Mouse (Mus musculus) spleen, adult 2 months (tissue): ENCODE results near the gene Cecr2. TPM values are rescaled to one million over a fixed set of nuclear protein-coding genes. Genes with fewer than 3 reads are reported as not detected.

Experiments
- DNase-seq, 2 experiments: peaks; one replicate each; pipeline versions ENCODE4 v3.0.0 to v3.0.0-alpha.2; 2012 to 2021; ENCODE audit warnings: low spot score in 2 of 2, low read depth in 1 of 2
- H3K27ac ChIP-seq: fragments of 200-500 bp; 2 replicates; pipeline ENCODE4 v1.5.1; 2012; ENCODE audit warnings: low read length, inconsistent platforms; ENCODE audit not compliant: insufficient read depth
- H3K27me3 ChIP-seq: fragments of 200-500 bp; 2 replicates; pipeline ENCODE4 v1.6.1; 2012; ENCODE audit warnings: mild to moderate bottlenecking, moderate library complexity, low read length, inconsistent platforms; ENCODE audit not compliant: control insufficient read depth, insufficient read depth
- H3K36me3 ChIP-seq: fragments of 200-500 bp; 2 replicates; pipeline ENCODE4 v1.6.1; 2012; ENCODE audit warnings: mild to moderate bottlenecking, low read length, inconsistent platforms; ENCODE audit not compliant: control insufficient read depth, insufficient read depth
- H3K4me1 ChIP-seq: fragments of 200-500 bp; 2 replicates; pipeline ENCODE4 v1.6.1; 2011; ENCODE audit warnings: inconsistent platforms; ENCODE audit not compliant: control insufficient read depth, insufficient read depth, insufficient read length
- H3K4me3 ChIP-seq: fragments of 200-500 bp; 2 replicates; pipeline ENCODE4 v1.5.1; 2011; ENCODE audit warnings: mild to moderate bottlenecking, inconsistent platforms; ENCODE audit not compliant: insufficient read depth, insufficient read length; ENCODE audit errors: extremely low read depth
- CTCF ChIP-seq: fragments of 200-500 bp; IDR thresholded peaks from 2 replicates; pipeline ENCODE4 v1.5.1; 2011; ENCODE audit warnings: mild to moderate bottlenecking, inconsistent platforms; ENCODE audit not compliant: insufficient read depth, insufficient read length, insufficient replicate concordance; ENCODE audit errors: extremely low read depth
- POLR2A ChIP-seq: fragments of 200-500 bp; IDR thresholded peaks from 2 replicates; pipeline ENCODE4 v1.6.1; 2011; ENCODE audit warnings: low read depth, low read length, inconsistent platforms
- WGBS: fragments of 180-500 bp; shearing (Covaris S2); methylation state at CpG from one replicate; pipeline ENCODE4 v1.1.7; 2018; 5-methylcytosine and 5-hydroxymethylcytosine counted together
- polyA plus RNA-seq: library from polyadenylated mRNA; depleted of rRNA; stranded (reverse); fragments of >200 nt; gene quantifications from 2 replicates; pipeline ENCODE4 v1.2.3, GENCODE M21; 2012

Gene Cecr2
- polyA plus RNA-seq, 1 experiment = 9.1 TPM

- Histone ChIP-seq H3K36me3 (no peaks in the 10 kb centered on the region), H3K4me1 (no peaks in the 10 kb centered on the region), H3K27ac (no peak overlapping the region), H3K4me3 (no peak overlapping the region), H3K27me3 (no peaks in the 10 kb centered on the region)
- TF ChIP-seq POLR2A = no peak
- TF ChIP-seq CTCF = no peak
- WGBS = 81% methylated on average over 3 of the region's 3 CpGs
- DNase-seq = no peak
Measured at GRCm38 (mm10) chr6:120778226-120778625, 112.1 kb downstream of the Cecr2 start.

DNA sequence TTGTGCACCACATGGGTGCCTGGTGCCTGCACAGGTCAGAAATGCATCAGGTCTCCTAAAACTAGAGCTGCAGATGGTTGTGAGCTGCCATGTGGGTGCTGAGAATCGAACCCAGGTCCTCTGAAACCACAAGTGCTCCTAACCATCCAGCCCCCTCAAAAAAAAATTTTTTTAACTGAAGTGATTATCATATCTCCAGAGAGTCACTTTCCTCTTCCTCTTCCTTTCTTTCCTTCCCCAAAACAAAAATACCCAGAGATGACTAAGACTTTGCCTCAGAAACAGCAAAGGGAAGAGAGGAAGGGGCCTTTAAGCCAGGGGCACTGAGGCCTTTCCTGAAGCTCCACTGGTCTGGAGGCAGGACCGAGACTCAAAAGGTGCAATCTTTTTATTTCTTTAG, 116.8 kb downstream of the Cecr2 start:
- Histone ChIP-seq H3K4me3 (no peak overlapping the region), H3K27me3 (no peaks in the 10 kb centered on the region), H3K27ac (no peak overlapping the region), H3K4me1 (no peaks in the 10 kb centered on the region), H3K36me3 (no peaks in the 10 kb centered on the region)
- no peak for TF ChIP-seq POLR2A
- TF ChIP-seq CTCF = no peak
- no peak for DNase-seq
- 54% methylated on average over 2 of the region's 2 CpGs for WGBS

- Histone ChIP-seq H3K27ac (no peak overlapping the region), H3K27me3 (no peaks in the 10 kb centered on the region), H3K4me3 (no peak overlapping the region), H3K4me1 (no peaks in the 10 kb centered on the region), H3K36me3 (no peaks in the 10 kb centered on the region)
- 91% methylated on average over 7 of the region's 7 CpGs for WGBS
- no peak for TF ChIP-seq POLR2A
- TF ChIP-seq CTCF = no peak
- DNase-seq = no peak
Measured at GRCm38 (mm10) chr6:120784351-120784750, 118.2 kb downstream of the Cecr2 start.

DNA sequence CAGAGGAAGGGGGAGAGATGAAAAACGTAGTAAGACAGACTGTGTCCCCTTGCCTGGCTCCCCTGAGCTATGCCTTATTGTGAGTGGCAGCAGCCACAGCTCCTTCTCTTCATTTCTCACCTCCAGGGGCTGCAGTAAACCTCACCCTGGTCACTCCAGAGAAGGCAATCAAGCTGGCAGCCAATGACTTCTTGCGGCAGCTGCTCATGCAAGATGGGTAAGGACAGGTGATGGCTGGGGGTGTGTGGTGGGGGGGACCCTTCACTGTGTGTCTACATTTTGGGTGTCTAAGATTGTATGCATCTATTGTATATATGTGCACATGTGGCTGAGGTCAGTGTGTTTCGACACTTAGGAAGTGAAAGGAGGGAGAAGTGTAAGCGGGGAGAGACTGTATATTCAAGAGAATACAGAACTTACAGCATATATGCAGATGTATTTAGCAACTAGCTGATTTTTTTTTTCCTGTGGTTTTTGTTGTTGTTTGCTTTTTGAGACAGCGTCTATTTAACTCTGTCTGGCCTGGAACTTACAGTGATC, 122.0 kb downstream of the Cecr2 start:
- TF ChIP-seq CTCF = no peak
- no peak for TF ChIP-seq POLR2A
- Histone ChIP-seq H3K4me3 (no peak overlapping the region), H3K4me1 (no peaks in the 10 kb centered on the region), H3K27me3 (no peaks in the 10 kb centered on the region), H3K36me3 (peaks cover 8% of the 10 kb centered on the region), H3K27ac (no peak overlapping the region)
- DNase-seq = no peak
- 83% methylated on average over 5 of the region's 5 CpGs for WGBS

GRCm38 (mm10) chr6:120788904-120789303, 122.7 kb downstream of the Cecr2 start:
- no peaks in the 10 kb centered on the region for H3K4me1 ChIP-seq
- H3K27ac ChIP-seq = no peak overlapping the region
- H3K27me3 ChIP-seq = no peaks in the 10 kb centered on the region
- no peak overlapping the region for H3K4me3 ChIP-seq
- peak in 1 of 2 experiments; percentile 22 for DNase-seq
- H3K36me3 ChIP-seq = peaks cover 12% of the 10 kb centered on the region
- no peak for TF ChIP-seq CTCF
- TF ChIP-seq POLR2A = no peak

DNA sequence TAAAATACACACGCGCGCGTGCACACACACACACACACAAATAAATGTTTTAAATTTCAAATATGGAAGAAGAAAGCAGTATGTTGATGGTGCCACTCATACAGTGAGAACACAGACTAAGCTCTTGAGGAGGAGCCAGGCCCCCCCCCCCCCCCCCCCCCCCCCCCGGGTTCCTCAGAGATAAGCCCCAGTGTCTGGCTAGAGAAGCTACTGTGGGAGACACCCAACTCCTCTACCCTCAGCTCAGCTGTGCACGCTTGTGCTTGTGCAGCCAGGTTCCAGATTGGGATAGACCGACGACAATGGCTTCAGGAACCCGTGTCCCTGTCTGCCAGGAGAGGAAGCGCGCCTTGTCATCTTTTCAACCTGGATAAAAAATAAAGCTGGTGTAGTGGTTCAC, 124.0 kb downstream of the Cecr2 start:
- no peak for DNase-seq
- H3K27ac ChIP-seq = no peak overlapping the region
- 78% methylated on average over 11 of the region's 11 CpGs for WGBS
- no peaks in the 10 kb centered on the region for H3K27me3 ChIP-seq
- H3K36me3 ChIP-seq = peaks cover 18% of the 10 kb centered on the region
- H3K4me1 ChIP-seq = no peaks in the 10 kb centered on the region
- no peak overlapping the region for H3K4me3 ChIP-seq
- no peak for TF ChIP-seq CTCF
- no peak for TF ChIP-seq POLR2A

DNA sequence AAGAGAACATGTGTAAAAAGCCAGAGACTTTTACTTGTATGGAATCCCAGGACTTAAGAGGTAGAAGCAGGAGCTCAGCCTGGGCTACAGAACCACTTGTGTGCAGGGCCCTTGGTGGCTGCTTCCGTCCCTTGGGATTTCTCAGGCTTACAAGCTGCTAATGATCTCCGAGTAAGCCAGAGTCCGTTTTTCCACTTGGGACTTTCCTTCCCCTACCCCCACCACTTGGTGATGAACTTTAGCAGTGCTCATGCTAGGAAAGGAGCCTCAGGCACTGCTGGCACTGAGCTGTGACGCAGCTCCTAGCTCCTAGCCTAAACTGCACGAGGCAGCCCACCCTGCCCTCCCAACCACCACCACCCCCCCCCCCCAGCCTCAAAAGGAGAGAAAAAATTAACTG, 124.5 kb downstream of the Cecr2 start:
- TF ChIP-seq POLR2A (no peak), CTCF (no peak)
- Histone ChIP-seq H3K4me1 (no peaks in the 10 kb centered on the region), H3K27ac (no peak overlapping the region), H3K4me3 (no peak overlapping the region), H3K27me3 (no peaks in the 10 kb centered on the region), H3K36me3 (peaks cover 23% of the 10 kb centered on the region)
- DNase-seq = no peak
- 81% methylated on average over 5 of the region's 5 CpGs for WGBS
